In the genomic region with DNA sequence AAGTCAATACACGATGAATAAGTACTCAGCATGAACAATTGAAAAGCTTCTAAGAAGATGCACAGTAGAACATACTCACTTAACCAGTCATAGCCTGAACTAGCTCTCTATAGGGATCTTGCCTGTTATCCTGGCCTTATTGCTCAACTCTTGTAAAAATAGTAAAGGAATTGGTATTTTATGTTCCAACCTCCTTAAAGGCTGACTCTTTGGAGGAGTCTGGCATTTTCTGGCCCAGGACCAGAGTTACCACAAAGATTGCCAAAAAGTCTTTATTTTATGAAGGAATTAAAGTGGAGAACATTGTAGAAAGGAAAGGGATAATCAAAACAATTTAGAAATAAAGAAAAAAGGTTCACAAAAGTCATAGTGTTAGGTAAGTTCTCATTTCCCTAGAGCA, we compare ENCODE assay signal across 24 mouse cellular contexts.
"Had no signal": no experiment of that assay in that cellular context is flagged by ENCODE, and none has a peak within 500 bp of the region (broad histone marks: within the 10 kb centered on the region; RNA-seq: fewer than 3 reads in every experiment).

No protein-coding gene starts in this region.

- H3K4me2 ChIP-seq: heart, embryonic 11.5 days; heart, embryonic 13.5 days; heart, embryonic 15.5 days; hindbrain, embryonic 13.5 days; hindbrain, embryonic 15.5 days; limb, embryonic 13.5 days; liver, embryonic 11.5 days; liver, embryonic 13.5 days had no signal

- H3K36me3 ChIP-seq: heart, embryonic 13.5 days; heart, embryonic 15.5 days; hindbrain, embryonic 13.5 days; hindbrain, embryonic 15.5 days; limb, embryonic 13.5 days; liver, embryonic 13.5 days had no signal

- H3K4me3 ChIP-seq: heart, adult 2 months; heart, embryonic 13.5 days; heart, embryonic 15.5 days; hindbrain, embryonic 13.5 days; hindbrain, embryonic 15.5 days; layer of hippocampus, adult 2 months; left cerebral cortex, adult 2 months; limb, embryonic 13.5 days; liver, embryonic 13.5 days had no signal

- H3K4me1 ChIP-seq: heart, embryonic 13.5 days; heart, embryonic 15.5 days; hindbrain, embryonic 13.5 days; hindbrain, embryonic 15.5 days; liver, embryonic 13.5 days had no signal

- DNase-seq: gastrocnemius, postnatal 14 days; gastrocnemius, postnatal 36 days; heart, adult 11 months; heart, adult 2 months; heart, postnatal 14 days; heart, postnatal 36 days; kidney, adult 11 months; kidney, adult 2 months; kidney, postnatal 10 days; kidney, postnatal 25 days; kidney, postnatal 4 days; liver; liver, embryonic 13.5 days had no signal

- H3K9me3 ChIP-seq: heart, embryonic 13.5 days; heart, embryonic 15.5 days; hindbrain, embryonic 13.5 days; hindbrain, embryonic 15.5 days; limb, embryonic 13.5 days; liver, embryonic 13.5 days had no signal

- H3K27me3 ChIP-seq: heart, embryonic 13.5 days; heart, embryonic 15.5 days; hindbrain, embryonic 13.5 days; hindbrain, embryonic 15.5 days; limb, embryonic 13.5 days; liver, embryonic 13.5 days had no signal

- H3K27ac ChIP-seq: heart, adult 2 months; heart, embryonic 13.5 days; heart, embryonic 15.5 days; hindbrain, embryonic 13.5 days; hindbrain, embryonic 15.5 days; hindbrain, postnatal 0 days; layer of hippocampus, adult 2 months; left cerebral cortex, adult 2 months; limb, embryonic 13.5 days; liver, embryonic 13.5 days had no signal

- ATAC-seq: hindbrain, postnatal 0 days; intestine, embryonic 16.5 days had no signal

- H3K9ac ChIP-seq: heart, embryonic 13.5 days; heart, embryonic 15.5 days; hindbrain, embryonic 13.5 days; hindbrain, embryonic 15.5 days; limb, embryonic 13.5 days; liver, embryonic 13.5 days had no signal
